8 mouse cellular contexts compared by ENCODE assay signal in the genomic region with DNA sequence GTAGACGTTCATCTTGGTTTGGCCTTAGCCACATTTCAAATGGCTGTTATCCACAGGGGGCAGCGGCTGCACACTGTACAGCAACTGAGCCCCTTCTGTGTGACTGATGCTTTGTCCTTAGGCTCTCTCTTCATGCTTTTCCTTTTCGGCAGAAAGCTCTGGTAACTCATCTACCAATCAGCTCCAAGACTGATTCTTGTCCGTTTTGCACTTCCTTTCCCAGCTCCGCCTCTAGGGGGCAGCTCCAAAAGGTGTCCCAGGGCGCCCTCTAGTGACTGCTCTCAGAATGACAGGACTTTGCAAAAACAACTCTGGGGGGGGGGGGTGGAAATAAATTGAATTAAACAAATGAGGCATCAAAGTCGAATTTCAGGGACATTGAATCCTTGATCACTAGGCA.
A peak's percentile ranks its signal among the peaks of the same experiment; 100 is the strongest.
DNase-seq lines count a peak whose midpoint lies in the region; ATAC-seq and TF ChIP-seq lines count a peak whose summit lies in the region.

No protein-coding gene starts in this region.

- TF ChIP-seq POLR2A in myocyte (IDR thresholded peaks at IDR 0.05; ENCODE audit: insufficient read length, low read depth), result no peak

- H3K79me2 ChIP-seq in myocyte (ENCODE audit: control insufficient read depth, insufficient read depth), result no peaks in the 10 kb centered on the region

- no peak for TF ChIP-seq EP300 in stomach, postnatal 0 days (optimal IDR thresholded peaks at IDR 0.05)

- peak; percentile 66 for DNase-seq in hindbrain, embryonic 14.5 days (ENCODE audit: low spot score)
- peak; percentile 57 for DNase-seq in adrenal gland, adult 8-10 months
- peak; percentile 89 for DNase-seq in embryo, embryonic 10.5 days (ENCODE audit: low spot score)
- DNase-seq in heart, postnatal 25 days (ENCODE audit: low spot score), result peak; percentile 54
- DNase-seq in left cerebral cortex, adult 9 months (ENCODE audit: low spot score in 2 of 2), result peak; percentile 20 to 85
- DNase-seq in stomach, postnatal 0 days (ENCODE audit: low spot score), result peak; percentile 86

- no peak overlapping the region for H3K4me2 ChIP-seq in hindbrain, embryonic 14.5 days (replicated peaks)
- H3K4me2 ChIP-seq in hindbrain, embryonic 13.5 days, result no peak overlapping the region
- H3K4me2 ChIP-seq in myocyte (ENCODE audit: low read depth), result peak overlapping the region; percentile 34
- H3K4me2 ChIP-seq in stomach, postnatal 0 days (replicated peaks; ENCODE audit: low read depth), result no peak overlapping the region

- H3K9me3 ChIP-seq in hindbrain, embryonic 14.5 days (ENCODE audit: control insufficient read depth, low read length), result no peaks in the 10 kb centered on the region
- no peaks in the 10 kb centered on the region for H3K9me3 ChIP-seq in hindbrain, embryonic 13.5 days
- H3K9me3 ChIP-seq in stomach, postnatal 0 days (ENCODE audit: control insufficient read depth, low read length), result no peaks in the 10 kb centered on the region

- H3K27ac ChIP-seq in hindbrain, embryonic 14.5 days, result no peak overlapping the region
- H3K27ac ChIP-seq in hindbrain, embryonic 13.5 days, result no peak overlapping the region
- no peak overlapping the region for H3K27ac ChIP-seq in stomach, postnatal 0 days (replicated peaks)

- no peaks in the 10 kb centered on the region for H3K27me3 ChIP-seq in hindbrain, embryonic 14.5 days (ENCODE audit: control insufficient read depth, insufficient read depth, low read length)
- H3K27me3 ChIP-seq in hindbrain, embryonic 13.5 days, result peaks cover 13% of the 10 kb centered on the region; the same call in 1 of the 2 replicates
- H3K27me3 ChIP-seq in myocyte (ENCODE audit: control insufficient read depth, insufficient read depth, insufficient read length), result no peaks in the 10 kb centered on the region
- H3K27me3 ChIP-seq in stomach, postnatal 0 days (ENCODE audit: control insufficient read depth, insufficient read depth, low read length), result no peaks in the 10 kb centered on the region

- no peak overlapping the region for H3K4me3 ChIP-seq in hindbrain, embryonic 14.5 days (replicated peaks; ENCODE audit: low read length)
- no peak overlapping the region for H3K4me3 ChIP-seq in hindbrain, embryonic 13.5 days
- H3K4me3 ChIP-seq in myocyte, result no peak overlapping the region
- no peak overlapping the region for H3K4me3 ChIP-seq in stomach, postnatal 0 days (ENCODE audit: low read depth, low read length)

- no peak for ATAC-seq in hindbrain, embryonic 14.5 days (ENCODE audit: low FRiP score)
- no peak for ATAC-seq in hindbrain, embryonic 13.5 days (ENCODE audit: low FRiP score)
- ATAC-seq in stomach, postnatal 0 days (ENCODE audit: low FRiP score, low TSS enrichment), result no peak

- WGBS in hindbrain, embryonic 14.5 days, result 26% methylated on average over 7 of the region's 7 CpGs
- WGBS in hindbrain, embryonic 13.5 days, result 26% methylated on average over 7 of the region's 7 CpGs
- 32% methylated on average over 7 of the region's 7 CpGs for WGBS in stomach, postnatal 0 days

- intact Hi-C loops in heart, postnatal 25 days (cut with DNase I), result loop anchor here (2.0 to 10.0 kb wide), 6 partner anchors 82 to 587 kb away; no protein-coding TSS in a partner anchor

- H3ac ChIP-seq in myocyte (ENCODE audit: control insufficient read depth, insufficient read length), result no peak overlapping the region

- no peak overlapping the region for H3K9ac ChIP-seq in hindbrain, embryonic 14.5 days
- H3K9ac ChIP-seq in hindbrain, embryonic 13.5 days, result no peak overlapping the region
- no peak overlapping the region for H3K9ac ChIP-seq in stomach, postnatal 0 days (ENCODE audit: low read length)

- H3K4me1 ChIP-seq in hindbrain, embryonic 14.5 days (replicated peaks; ENCODE audit: control insufficient read depth, insufficient read depth, low read length), result no peaks in the 10 kb centered on the region
- H3K4me1 ChIP-seq in hindbrain, embryonic 13.5 days (replicated peaks), result no peaks in the 10 kb centered on the region
- H3K4me1 ChIP-seq in stomach, postnatal 0 days (replicated peaks; ENCODE audit: control insufficient read depth, insufficient read depth), result no peaks in the 10 kb centered on the region

- peak; percentile 99 for TF ChIP-seq CTCF in stomach, postnatal 0 days (IDR thresholded peaks at IDR 0.05; ENCODE audit: low read depth)

- H3K36me3 ChIP-seq in hindbrain, embryonic 14.5 days (replicated peaks; ENCODE audit: control insufficient read depth, insufficient read depth), result no peaks in the 10 kb centered on the region
- H3K36me3 ChIP-seq in hindbrain, embryonic 13.5 days, result no peaks in the 10 kb centered on the region
- no peaks in the 10 kb centered on the region for H3K36me3 ChIP-seq in myocyte (ENCODE audit: control insufficient read depth, insufficient read depth)
- no peaks in the 10 kb centered on the region for H3K36me3 ChIP-seq in stomach, postnatal 0 days (ENCODE audit: control insufficient read depth, insufficient read depth, low read length)

TF ChIP-seq in myocyte, 11 proteins besides CTCF, POLR2A, EP300 and RAD21:
- no peak for TF ChIP-seq TCF12 (IDR thresholded peaks at IDR 0.05; ENCODE audit: insufficient read depth, poor library complexity, severe bottlenecking)
- TF ChIP-seq MAX (IDR thresholded peaks at IDR 0.05; ENCODE audit: low read depth), result no peak
- no peak for TF ChIP-seq E2F4 (IDR thresholded peaks at IDR 0.05; ENCODE audit: insufficient read depth)
- no peak for TF ChIP-seq MYOD1 (IDR thresholded peaks at IDR 0.05; ENCODE audit: control insufficient read depth in 1 of 3, insufficient read length in 2 of 3, low read depth in 2 of 3)
- no peak for TF ChIP-seq REST (IDR thresholded peaks at IDR 0.05; ENCODE audit: insufficient read depth, insufficient read length)
- no peak for TF ChIP-seq MYOG (IDR thresholded peaks at IDR 0.05; ENCODE audit: control insufficient read depth in 1 of 3, insufficient read depth in 1 of 3, insufficient read length in 2 of 3, low read depth in 2 of 3)
- no peak for TF ChIP-seq SRF (IDR thresholded peaks at IDR 0.05; ENCODE audit: control insufficient read depth, insufficient read length, low read depth)
- TF ChIP-seq CEBPB (IDR thresholded peaks at IDR 0.05; ENCODE audit: insufficient read depth, poor library complexity, severe bottlenecking), result no peak
- no peak for TF ChIP-seq TCF3 (IDR thresholded peaks at IDR 0.05; ENCODE audit: insufficient read length, low read depth)
- TF ChIP-seq USF1 (IDR thresholded peaks at IDR 0.05; ENCODE audit: low read depth), result no peak
- TF ChIP-seq POLR2AphosphoS2 (IDR thresholded peaks at IDR 0.05; ENCODE audit: insufficient read length, low read depth), result no peak
